Mouse (Mus musculus) megakaryocyte, embryonic 14.5 days (primary cell): ENCODE data around the gene Harbi1. TPM values are rescaled to one million over a fixed set of nuclear protein-coding genes. Genes with fewer than 3 reads are reported as not detected.

Source experiments
- H3K27me3 ChIP-seq: replicated peaks from 2 replicates; pipeline ENCODE3; 2012; ENCODE audit warnings: inconsistent platforms
- H3K36me3 ChIP-seq: replicated peaks from 2 replicates; pipeline ENCODE3; 2012; ENCODE audit warnings: low read length, inconsistent platforms, mixed read lengths
- H3K4me1 ChIP-seq: 2 replicates; pipeline ENCODE4 v1.6.1; 2012; ENCODE audit warnings: inconsistent platforms
- H3K4me3 ChIP-seq: replicated peaks from 2 replicates; pipeline ENCODE3; 2012; ENCODE audit warnings: moderate library complexity, mild to moderate bottlenecking, inconsistent platforms
- H3K9me3 ChIP-seq: 2 replicates; pipeline ENCODE4 v1.6.1; 2012; ENCODE audit warnings: inconsistent platforms
- FLI1 ChIP-seq: IDR thresholded peaks from 2 replicates; pipeline ENCODE4 v1.6.1; 2012; ENCODE audit warnings: low read length, inconsistent platforms, mixed read lengths
- GATA1 ChIP-seq: IDR thresholded peaks from 3 replicates; pipeline ENCODE4 v1.6.1; 2012; ENCODE audit warnings: mixed read lengths, low read length, inconsistent platforms, borderline replicate concordance
- polyA plus RNA-seq: library from polyadenylated mRNA; stranded (reverse); fragments of >175 nt; gene quantifications from 2 replicates; pipeline ENCODE4 v1.2.3, GENCODE M21; 2012; ENCODE audit warnings: low replicate concordance; ENCODE audit not compliant: insufficient read depth

Harbi1 gene
- polyA plus RNA-seq, 1 experiment, result 0.82 TPM

- Histone ChIP-seq H3K36me3 (peaks cover 27% of the 10 kb centered on the region), H3K4me1 (peaks cover 52% of the 10 kb centered on the region), H3K4me3 (no peak overlapping the region), H3K9me3 (no peaks in the 10 kb centered on the region), H3K27me3 (no peaks in the 10 kb centered on the region)
- no peak for TF ChIP-seq GATA1
- TF ChIP-seq FLI1, result no peak
Observed at GRCm38 (mm10) chr2:91735221-91735620, 24.6 kb downstream of the Harbi1 start.

- Histone ChIP-seq H3K4me1 (peaks cover 66% of the 10 kb centered on the region), H3K36me3 (peaks cover 24% of the 10 kb centered on the region), H3K4me3 (no peak overlapping the region), H3K27me3 (no peaks in the 10 kb centered on the region), H3K9me3 (no peaks in the 10 kb centered on the region)
- TF ChIP-seq GATA1 (no peak), FLI1 (no peak)
Observed at GRCm38 (mm10) chr2:91739586-91739985, 28.9 kb downstream of the Harbi1 start.

GRCm38 (mm10) chr2:91744686-91745085 is 34.0 kb downstream of the Harbi1 start:
- Histone ChIP-seq H3K4me3 (no peak overlapping the region), H3K27me3 (no peaks in the 10 kb centered on the region), H3K36me3 (peaks cover 13% of the 10 kb centered on the region), H3K4me1 (peaks cover 32% of the 10 kb centered on the region), H3K9me3 (no peaks in the 10 kb centered on the region)
- TF ChIP-seq FLI1 (no peak), GATA1 (no peak)

- TF ChIP-seq GATA1, result no peak
- no peak for TF ChIP-seq FLI1
- Histone ChIP-seq H3K9me3 (no peaks in the 10 kb centered on the region), H3K4me1 (peaks cover 43% of the 10 kb centered on the region), H3K27me3 (no peaks in the 10 kb centered on the region), H3K36me3 (peaks cover 5% of the 10 kb centered on the region), H3K4me3 (no peak overlapping the region)
Observed at GRCm38 (mm10) chr2:91749811-91750261, 39.2 kb downstream of the Harbi1 start.

Other genes starting within 250 kb of the Harbi1 start
- gene Ckap5, start 184.1 kb upstream of the Harbi1 start, polyA plus RNA-seq, result 0.92 and 3.6 TPM in 2 replicates
- gene F2, start 74.4 kb upstream of the Harbi1 start, polyA plus RNA-seq, result not detected in 2 replicates
- 9.6 and 13.9 TPM in 2 replicates for gene Zfp408, start 61.1 kb upstream of the Harbi1 start, polyA plus RNA-seq
- 43.0 and 56.1 TPM in 2 replicates for gene Arhgap1, start 61.0 kb upstream of the Harbi1 start, polyA plus RNA-seq
- 23.7 and 69.4 TPM in 2 replicates for gene Atg13, start 276 bp upstream of the Harbi1 start, polyA plus RNA-seq
- gene Ambra1, start 19.3 kb downstream of the Harbi1 start, polyA plus RNA-seq, result 15.8 and 20.0 TPM in 2 replicates
- 0.92 and 2.8 TPM in 2 replicates for gene Chrm4, start 216.4 kb downstream of the Harbi1 start, polyA plus RNA-seq
- 45.5 and 59.2 TPM in 2 replicates for gene Mdk, start 221.4 kb downstream of the Harbi1 start, polyA plus RNA-seq
- not detected in 2 replicates for gene Gm9821, start 234.9 kb downstream of the Harbi1 start, polyA plus RNA-seq